Mouse (Mus musculus): Measurements from ENCODE around the gene Mapkapk3.
"Not testable (repeated sequence)": the region's sequence is repeated elsewhere in the genome, so short reads cannot be mapped to it uniquely, and the experiment has no call there.

Mapkapk3 gene

GRCm38 (mm10) chr9:107307099-107307872 lies 17.6 kb upstream of the Mapkapk3 start:
- no peak for DNase-seq

GRCm38 (mm10) chr9:107306673-107307072 lies 17.0 kb upstream of the Mapkapk3 start:
- not testable (repeated sequence) for DNase-seq

- no peak for DNase-seq
Observed at GRCm38 (mm10) chr9:107305601-107306542, 16.2 kb upstream of the Mapkapk3 start.

- DNase-seq = no peak
Observed at GRCm38 (mm10) chr9:107305012-107305411, 15.3 kb upstream of the Mapkapk3 start.

- DNase-seq = no peak
Observed at GRCm38 (mm10) chr9:107304383-107304782, 14.7 kb upstream of the Mapkapk3 start.

- DNase-seq = no peak
Observed at GRCm38 (mm10) chr9:107303900-107304299, 14.2 kb upstream of the Mapkapk3 start.

GRCm38 (mm10) chr9:107303121-107303820 lies 13.6 kb upstream of the Mapkapk3 start:
- DNase-seq = no peak

- DNase-seq = no peak
Observed at GRCm38 (mm10) chr9:107302592-107302991, 12.9 kb upstream of the Mapkapk3 start.

GRCm38 (mm10) chr9:107301554-107302331 lies 12.1 kb upstream of the Mapkapk3 start:
- DNase-seq = no peak

- no peak for DNase-seq
Observed at GRCm38 (mm10) chr9:107300224-107300973, 10.7 kb upstream of the Mapkapk3 start.

- DNase-seq = no peak
Observed at GRCm38 (mm10) chr9:107299783-107300182, 10.1 kb upstream of the Mapkapk3 start.

- DNase-seq = no peak
Observed at GRCm38 (mm10) chr9:107298876-107299275, 9.2 kb upstream of the Mapkapk3 start.

- no peak for DNase-seq
Observed at GRCm38 (mm10) chr9:107298059-107298780, 8.5 kb upstream of the Mapkapk3 start.

GRCm38 (mm10) chr9:107297658-107298057 lies 8.0 kb upstream of the Mapkapk3 start:
- DNase-seq = no peak

- DNase-seq = no peak
Observed at GRCm38 (mm10) chr9:107297059-107297458, 7.4 kb upstream of the Mapkapk3 start.

GRCm38 (mm10) chr9:107296501-107296965 lies 6.9 kb upstream of the Mapkapk3 start:
- peak; percentile 91 for DNase-seq

- DNase-seq = no peak
Observed at GRCm38 (mm10) chr9:107296041-107296440, 6.4 kb upstream of the Mapkapk3 start.

GRCm38 (mm10) chr9:107296016-107296040 lies 6.2 kb upstream of the Mapkapk3 start, which contains the start of gene Cish:
Gene Cish (plus strand): TSS chr9:107296026.
- DNase-seq = no peak

- DNase-seq = no peak
Observed at GRCm38 (mm10) chr9:107295616-107296015, 5.9 kb upstream of the Mapkapk3 start.

- peak; percentile 71 for DNase-seq
Observed at GRCm38 (mm10) chr9:107294249-107294648, 4.6 kb upstream of the Mapkapk3 start.

GRCm38 (mm10) chr9:107290897-107291296 lies 1.2 kb upstream of the Mapkapk3 start:
- peak; percentile 87 for DNase-seq

Measured in cerebellum, adult 8-10 months (tissue).